Mouse (Mus musculus): Measurements from ENCODE around the gene Ms4a15. TPM values are rescaled to one million over a fixed set of nuclear protein-coding genes. Genes with fewer than 3 reads are reported as not detected.

The Ms4a15 gene
- polyA plus RNA-seq, 1 experiment from 2014 or later: not detected

- Histone ChIP-seq H3K9me3 (ENCODE audit: control insufficient read depth, low read length) (no peaks in the 10 kb centered on the region), H3K4me3 (ENCODE audit: low read depth, low read length) (no peak overlapping the region), H3K4me1 (ENCODE audit: control insufficient read depth, insufficient read depth, low read length) (peaks cover 7% of the 10 kb centered on the region), H3K27ac (ENCODE audit: low read depth, low read length) (no peak overlapping the region), H3K4me2 (no peak overlapping the region), H3K27me3 (ENCODE audit: control insufficient read depth, insufficient read depth, low read length) (no peaks in the 10 kb centered on the region), H3K36me3 (ENCODE audit: control insufficient read depth, insufficient read depth, low read length) (no peaks in the 10 kb centered on the region), H3K9ac (ENCODE audit: low read length) (no peak overlapping the region)
- DNase-seq (ENCODE audit: low spot score, missing footprints): peak; percentile 77
- no peak for ATAC-seq (ENCODE audit: low FRiP score)
- WGBS: 91% methylated on average over 5 of the region's 5 CpGs
Measured at GRCm38 (mm10) chr19:10936077-10936476, 57.0 kb downstream of the Ms4a15 start.

- Histone ChIP-seq H3K27me3 (ENCODE audit: control insufficient read depth, insufficient read depth, low read length) (no peaks in the 10 kb centered on the region), H3K36me3 (ENCODE audit: control insufficient read depth, insufficient read depth, low read length) (no peaks in the 10 kb centered on the region), H3K4me1 (ENCODE audit: control insufficient read depth, insufficient read depth, low read length) (no peaks in the 10 kb centered on the region), H3K9ac (ENCODE audit: low read length) (no peak overlapping the region), H3K27ac (ENCODE audit: low read depth, low read length) (no peak overlapping the region), H3K4me3 (ENCODE audit: low read depth, low read length) (no peak overlapping the region), H3K9me3 (ENCODE audit: control insufficient read depth, low read length) (no peaks in the 10 kb centered on the region), H3K4me2 (no peak overlapping the region)
- WGBS: 18% methylated on average over 5 of the region's 5 CpGs
- DNase-seq (ENCODE audit: low spot score, missing footprints) (peak; percentile 82), ATAC-seq (ENCODE audit: low FRiP score) (no peak)
Measured at GRCm38 (mm10) chr19:10935029-10935428, 58.0 kb downstream of the Ms4a15 start.

- no peak overlapping the region for H3K27ac ChIP-seq (ENCODE audit: low read depth, low read length)
- no peaks in the 10 kb centered on the region for H3K27me3 ChIP-seq (ENCODE audit: control insufficient read depth, insufficient read depth, low read length)
- no peaks in the 10 kb centered on the region for H3K9me3 ChIP-seq (ENCODE audit: control insufficient read depth, low read length)
- 86% methylated on average over 2 of the region's 2 CpGs for WGBS
- H3K36me3 ChIP-seq (ENCODE audit: control insufficient read depth, insufficient read depth, low read length): no peaks in the 10 kb centered on the region
- ATAC-seq (ENCODE audit: low FRiP score): no peak
- H3K9ac ChIP-seq (ENCODE audit: low read length): no peak overlapping the region
- peaks cover 3% of the 10 kb centered on the region; the same call in 1 of the 2 replicates for H3K4me1 ChIP-seq (ENCODE audit: control insufficient read depth, insufficient read depth, low read length)
- DNase-seq (ENCODE audit: low spot score, missing footprints): no peak
- H3K4me3 ChIP-seq (ENCODE audit: low read depth, low read length): no peak overlapping the region
- H3K4me2 ChIP-seq: no peak overlapping the region
Measured at GRCm38 (mm10) chr19:10930641-10931040, 62.4 kb downstream of the Ms4a15 start.

Other genes with a start within 250 kb of the Ms4a15 start
- not detected in 2 replicates for gene Cd6, start 163.2 kb downstream of the Ms4a15 start, polyA plus RNA-seq (2014; fragmentation: Nextera tagmentation; extraction: Ambion mirVana)
- 0.18 and 0.25 TPM in 2 replicates for gene Slc15a3, start 153.5 kb downstream of the Ms4a15 start, polyA plus RNA-seq (2014; fragmentation: Nextera tagmentation; extraction: Ambion mirVana)
- 51.3 and 58.3 TPM in 2 replicates for gene Tmem132a, start 123.3 kb downstream of the Ms4a15 start, polyA plus RNA-seq (2014; fragmentation: Nextera tagmentation; extraction: Ambion mirVana)
- gene Tmem109, start 111.2 kb downstream of the Ms4a15 start, polyA plus RNA-seq (2014; fragmentation: Nextera tagmentation; extraction: Ambion mirVana): 38.7 and 41.2 TPM in 2 replicates
- 52.7 and 58.4 TPM in 2 replicates for gene Prpf19, start 98.0 kb downstream of the Ms4a15 start, polyA plus RNA-seq (2014; fragmentation: Nextera tagmentation; extraction: Ambion mirVana)
- gene Zp1, start 72.6 kb downstream of the Ms4a15 start, polyA plus RNA-seq (2014; fragmentation: Nextera tagmentation; extraction: Ambion mirVana): 0.22 TPM in 1 of 2 replicates, not detected in the other
- 0.05 and 0.12 TPM in 2 replicates for gene Ptgdr2, start 56.1 kb downstream of the Ms4a15 start, polyA plus RNA-seq (2014; fragmentation: Nextera tagmentation; extraction: Ambion mirVana)
- 20.0 and 22.5 TPM in 2 replicates for gene Ccdc86, start 44.0 kb downstream of the Ms4a15 start, polyA plus RNA-seq (2014; fragmentation: Nextera tagmentation; extraction: Ambion mirVana)
- gene Ms4a10, start 18.6 kb downstream of the Ms4a15 start, polyA plus RNA-seq (2014; fragmentation: Nextera tagmentation; extraction: Ambion mirVana): not detected in 2 replicates
- not detected in 2 replicates for gene Ms4a18, start 24.8 kb upstream of the Ms4a15 start, polyA plus RNA-seq (2014; fragmentation: Nextera tagmentation; extraction: Ambion mirVana)
- not detected in 2 replicates for gene Ms4a8a, start 87.9 kb upstream of the Ms4a15 start, polyA plus RNA-seq (2014; fragmentation: Nextera tagmentation; extraction: Ambion mirVana)
- gene 1700017D01Rik, start 137.6 kb upstream of the Ms4a15 start, polyA plus RNA-seq (2014; fragmentation: Nextera tagmentation; extraction: Ambion mirVana): not detected in 2 replicates
- gene 1700025F22Rik, start 172.1 kb upstream of the Ms4a15 start, polyA plus RNA-seq (2014; fragmentation: Nextera tagmentation; extraction: Ambion mirVana): not detected in 2 replicates
- not detected in 2 replicates for gene Ms4a13, start 203.5 kb upstream of the Ms4a15 start, polyA plus RNA-seq (2014; fragmentation: Nextera tagmentation; extraction: Ambion mirVana)
- not detected in 2 replicates for gene Ms4a12, start 239.2 kb upstream of the Ms4a15 start, polyA plus RNA-seq (2014; fragmentation: Nextera tagmentation; extraction: Ambion mirVana)